Mouse (Mus musculus): ENCODE data around the gene Akt3. TPM values are rescaled to one million over a fixed set of nuclear protein-coding genes. Genes with fewer than 3 reads are reported as not detected.

Gene Akt3
- polyA plus RNA-seq (2015; fragmentation: Nextera tagmentation; extraction: Ambion mirVana) = 0.66 and 0.96 TPM in 2 replicates

- WGBS (ENCODE audit: insufficient replicate concordance) = 20% methylated on average over 1 of the region's 32 CpGs
- peak within 1 kb of the TSS; percentile 84 for H3K9ac ChIP-seq
- no peaks in the 10 kb centered on the region for H3K36me3 ChIP-seq
- H3K9me3 ChIP-seq (replicated peaks) = no peaks in the 10 kb centered on the region
- H3K27me3 ChIP-seq = peaks cover 17% of the 10 kb centered on the region
- peaks cover 19% of the 10 kb centered on the region for H3K4me1 ChIP-seq (replicated peaks)
- DNase-seq (no peak), ATAC-seq (ENCODE audit: low read depth) (peak; percentile 35)
- peak within 1 kb of the TSS; percentile 78 for H3K4me3 ChIP-seq (replicated peaks)
- H3K27ac ChIP-seq = peak within 1 kb of the TSS; percentile 73
- peak within 1 kb of the TSS; percentile 97 for H3K4me2 ChIP-seq
These were observed at the start of gene Akt3 for GRCm38 (mm10) chr1:177258034-177258342. Gene Akt3 (minus strand): TSS chr1:177258203.

DNA sequence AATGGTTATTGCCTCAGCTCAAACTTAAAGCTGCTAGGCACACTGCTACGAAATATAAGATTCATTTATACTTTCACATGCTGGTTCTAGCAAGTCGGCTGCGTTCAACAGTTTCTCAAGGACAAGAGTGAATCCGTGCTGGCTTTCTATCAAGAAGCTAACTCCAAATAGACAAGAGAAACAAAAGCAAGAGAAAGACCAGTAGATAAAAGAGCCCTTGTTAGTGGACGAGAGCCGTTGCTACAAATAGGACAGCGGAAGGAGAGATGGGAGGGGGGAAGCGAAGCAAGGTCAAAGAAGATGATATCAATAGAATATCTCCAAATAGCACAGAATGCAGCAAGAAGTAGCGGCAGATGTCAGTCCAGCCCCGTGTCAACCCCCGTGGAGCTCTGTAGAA, 49.5 kb upstream of the Akt3 start:
- Histone ChIP-seq H3K4me2 (no peak overlapping the region), H3K36me3 (no peaks in the 10 kb centered on the region), H3K9ac (no peak overlapping the region), H3K27ac (no peak overlapping the region), H3K9me3 (replicated peaks) (no peaks in the 10 kb centered on the region), H3K27me3 (no peaks in the 10 kb centered on the region), H3K4me3 (replicated peaks) (no peak overlapping the region), H3K4me1 (replicated peaks) (no peaks in the 10 kb centered on the region)
- DNase-seq = no peak
- no peak for ATAC-seq (ENCODE audit: low read depth)
- WGBS (ENCODE audit: insufficient replicate concordance) = 66% methylated on average over 11 of the region's 11 CpGs

GRCm38 (mm10) chr1:177298231-177298630, 40.2 kb upstream of the Akt3 start:
- Histone ChIP-seq H3K4me3 (replicated peaks) (no peak overlapping the region), H3K4me2 (no peak overlapping the region), H3K27me3 (no peaks in the 10 kb centered on the region), H3K9ac (no peak overlapping the region), H3K27ac (no peak overlapping the region), H3K9me3 (replicated peaks) (no peaks in the 10 kb centered on the region), H3K36me3 (no peaks in the 10 kb centered on the region), H3K4me1 (replicated peaks) (no peaks in the 10 kb centered on the region)
- WGBS (ENCODE audit: insufficient replicate concordance) = 78% methylated on average over 1 of the region's 1 CpGs
- DNase-seq (no peak), ATAC-seq (ENCODE audit: low read depth) (no peak)

GRCm38 (mm10) chr1:177286764-177287163, 28.8 kb upstream of the Akt3 start:
- DNase-seq = no peak
- Histone ChIP-seq H3K27ac (no peak overlapping the region), H3K9me3 (replicated peaks) (no peaks in the 10 kb centered on the region), H3K4me3 (replicated peaks) (no peak overlapping the region), H3K36me3 (no peaks in the 10 kb centered on the region), H3K27me3 (no peaks in the 10 kb centered on the region), H3K4me2 (no peak overlapping the region), H3K9ac (no peak overlapping the region), H3K4me1 (replicated peaks) (no peaks in the 10 kb centered on the region)
- 50% methylated on average over 3 of the region's 3 CpGs for WGBS (ENCODE audit: insufficient replicate concordance)
- ATAC-seq (ENCODE audit: low read depth) = no peak

DNA sequence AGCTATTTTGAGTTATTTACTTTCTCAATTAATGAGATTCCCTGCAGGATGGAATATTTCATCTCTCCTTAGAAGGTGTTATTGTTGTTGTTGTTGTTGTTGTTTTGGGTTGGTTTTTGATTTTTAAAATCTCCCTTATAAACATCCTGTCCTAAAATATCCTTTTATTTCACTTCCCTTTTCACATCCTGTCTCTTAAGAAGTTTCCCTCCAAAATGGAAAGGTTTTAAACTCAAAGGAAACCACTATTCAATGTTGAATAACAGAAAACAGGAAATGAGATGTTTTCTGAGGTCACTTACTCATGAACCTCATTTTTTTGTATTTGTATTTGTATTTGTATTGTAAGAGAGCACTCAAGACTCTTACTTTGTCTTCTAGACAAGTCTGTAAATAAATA, 23.9 kb upstream of the Akt3 start:
- Histone ChIP-seq H3K9ac (no peak overlapping the region), H3K4me2 (no peak overlapping the region), H3K36me3 (no peaks in the 10 kb centered on the region), H3K9me3 (replicated peaks) (no peaks in the 10 kb centered on the region), H3K27me3 (no peaks in the 10 kb centered on the region), H3K27ac (no peak overlapping the region), H3K4me1 (replicated peaks) (no peaks in the 10 kb centered on the region), H3K4me3 (replicated peaks) (no peak overlapping the region)
- DNase-seq = no peak
- ATAC-seq (ENCODE audit: low read depth) = no peak

- Histone ChIP-seq H3K27me3 (no peaks in the 10 kb centered on the region), H3K4me3 (replicated peaks) (no peak overlapping the region), H3K9ac (no peak overlapping the region), H3K4me2 (no peak overlapping the region), H3K4me1 (replicated peaks) (no peaks in the 10 kb centered on the region), H3K9me3 (replicated peaks) (no peaks in the 10 kb centered on the region), H3K27ac (no peak overlapping the region), H3K36me3 (no peaks in the 10 kb centered on the region)
- 69% methylated on average over 5 of the region's 5 CpGs for WGBS (ENCODE audit: insufficient replicate concordance)
- ATAC-seq (ENCODE audit: low read depth) = no peak
- no peak for DNase-seq
These were observed 19.4 kb upstream of the Akt3 start for GRCm38 (mm10) chr1:177277361-177277760.

DNA sequence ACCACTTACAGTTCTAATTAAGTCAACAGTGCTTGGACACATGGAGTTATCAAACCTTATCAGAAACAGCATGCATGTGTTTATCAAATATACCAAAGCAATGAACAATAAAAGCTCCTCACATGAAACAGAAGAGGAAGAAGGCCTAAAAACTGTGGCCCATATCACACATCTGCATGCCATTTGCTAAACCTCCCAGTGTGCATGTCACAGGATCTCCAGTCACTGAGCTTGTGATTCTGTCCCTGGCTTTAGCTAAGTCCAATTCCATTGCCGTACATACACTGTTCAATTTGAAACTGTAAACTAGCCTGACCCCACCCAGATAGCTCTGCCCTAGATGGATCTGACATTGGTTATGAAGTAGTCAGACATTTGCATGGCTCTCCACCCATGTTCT, 9.6 kb upstream of the Akt3 start:
- Histone ChIP-seq H3K27me3 (no peaks in the 10 kb centered on the region), H3K9me3 (replicated peaks) (no peaks in the 10 kb centered on the region), H3K4me1 (replicated peaks) (peaks cover 10% of the 10 kb centered on the region), H3K4me2 (no peak overlapping the region), H3K9ac (no peak overlapping the region), H3K36me3 (no peaks in the 10 kb centered on the region), H3K4me3 (replicated peaks) (no peak overlapping the region), H3K27ac (no peak overlapping the region)
- WGBS (ENCODE audit: insufficient replicate concordance) = 38% methylated on average over 1 of the region's 1 CpGs
- ATAC-seq (ENCODE audit: low read depth) = peak; percentile 85
- no peak for DNase-seq

DNA sequence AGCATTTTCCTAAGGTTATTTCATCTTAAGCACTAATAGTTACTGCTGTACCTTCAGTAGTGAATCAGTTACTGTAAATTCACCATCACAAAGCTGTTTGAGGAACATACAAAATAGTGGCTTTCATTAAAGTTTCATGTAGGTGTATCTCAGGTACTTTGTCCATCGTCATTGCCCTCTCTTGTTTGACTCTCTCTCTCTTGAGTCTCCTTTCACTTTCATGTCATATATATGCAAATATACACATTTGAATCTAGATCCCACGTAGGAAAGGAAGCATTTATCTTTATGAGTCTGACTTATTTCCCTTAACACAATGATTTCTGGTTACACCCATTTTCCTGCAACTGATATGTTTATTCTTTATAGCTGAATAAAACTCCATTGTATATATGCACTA, 4.9 kb upstream of the Akt3 start:
- Histone ChIP-seq H3K4me1 (replicated peaks) (peaks cover 17% of the 10 kb centered on the region), H3K9ac (no peak overlapping the region), H3K9me3 (replicated peaks) (no peaks in the 10 kb centered on the region), H3K27me3 (peaks cover 6% of the 10 kb centered on the region), H3K4me2 (no peak overlapping the region), H3K36me3 (no peaks in the 10 kb centered on the region), H3K4me3 (replicated peaks) (no peak overlapping the region), H3K27ac (no peak overlapping the region)
- no peak for ATAC-seq (ENCODE audit: low read depth)
- DNase-seq = no peak
- 55% methylated on average over 2 of the region's 2 CpGs for WGBS (ENCODE audit: insufficient replicate concordance)

GRCm38 (mm10) chr1:177260796-177261195, 2.8 kb upstream of the Akt3 start:
- H3K4me1 ChIP-seq (replicated peaks) = peaks cover 19% of the 10 kb centered on the region
- H3K36me3 ChIP-seq = no peaks in the 10 kb centered on the region
- ATAC-seq (ENCODE audit: low read depth) = no peak
- no peak overlapping the region for H3K4me2 ChIP-seq
- H3K27ac ChIP-seq = no peak overlapping the region
- H3K9ac ChIP-seq = no peak overlapping the region
- peaks cover 17% of the 10 kb centered on the region for H3K27me3 ChIP-seq
- WGBS (ENCODE audit: insufficient replicate concordance) = 46% methylated on average over 4 of the region's 4 CpGs
- DNase-seq = no peak
- H3K4me3 ChIP-seq (replicated peaks) = no peak overlapping the region
- no peaks in the 10 kb centered on the region for H3K9me3 ChIP-seq (replicated peaks)

GRCm38 (mm10) chr1:177259038-177259600, 1.1 kb upstream of the Akt3 start:
- peak overlapping the region; percentile 73 for H3K27ac ChIP-seq
- no peaks in the 10 kb centered on the region for H3K36me3 ChIP-seq
- no peak for DNase-seq
- peaks cover 17% of the 10 kb centered on the region for H3K27me3 ChIP-seq
- peak overlapping the region; percentile 78 for H3K4me3 ChIP-seq (replicated peaks)
- peaks cover 19% of the 10 kb centered on the region for H3K4me1 ChIP-seq (replicated peaks)
- ATAC-seq (ENCODE audit: low read depth) = no peak
- H3K9me3 ChIP-seq (replicated peaks) = no peaks in the 10 kb centered on the region
- H3K9ac ChIP-seq = peak overlapping the region; percentile 84
- 25% methylated on average over 16 of the region's 16 CpGs for WGBS (ENCODE audit: insufficient replicate concordance)
- peak overlapping the region; percentile 97 for H3K4me2 ChIP-seq

- Histone ChIP-seq H3K36me3 (no peaks in the 10 kb centered on the region), H3K4me1 (replicated peaks) (peaks cover 19% of the 10 kb centered on the region), H3K4me3 (replicated peaks) (peak overlapping the region; percentile 78), H3K9ac (peak overlapping the region; percentile 84), H3K27ac (peak overlapping the region; percentile 73), H3K9me3 (replicated peaks) (no peaks in the 10 kb centered on the region), H3K4me2 (peak overlapping the region; percentile 97), H3K27me3 (peaks cover 17% of the 10 kb centered on the region)
- peak; percentile 86 for ATAC-seq (ENCODE audit: low read depth)
- peak; percentile 60 for DNase-seq
- 1% methylated on average over 49 of the region's 86 CpGs for WGBS (ENCODE audit: insufficient replicate concordance)
These were observed 487 bp upstream of the Akt3 start for GRCm38 (mm10) chr1:177258343-177259037.

Data from liver, embryonic 13.5 days (tissue).